Mouse (Mus musculus) neural tube, embryonic 10.5 days (tissue): ENCODE results near the gene Hist3h2a.

Source experiments
- DNase-seq: peaks from one replicate; pipeline ENCODE4 v3.0.0-alpha.2; 2017; ENCODE audit warnings: low spot score; ENCODE audit errors: extremely low spot score

Gene Hist3h2a

DNA sequence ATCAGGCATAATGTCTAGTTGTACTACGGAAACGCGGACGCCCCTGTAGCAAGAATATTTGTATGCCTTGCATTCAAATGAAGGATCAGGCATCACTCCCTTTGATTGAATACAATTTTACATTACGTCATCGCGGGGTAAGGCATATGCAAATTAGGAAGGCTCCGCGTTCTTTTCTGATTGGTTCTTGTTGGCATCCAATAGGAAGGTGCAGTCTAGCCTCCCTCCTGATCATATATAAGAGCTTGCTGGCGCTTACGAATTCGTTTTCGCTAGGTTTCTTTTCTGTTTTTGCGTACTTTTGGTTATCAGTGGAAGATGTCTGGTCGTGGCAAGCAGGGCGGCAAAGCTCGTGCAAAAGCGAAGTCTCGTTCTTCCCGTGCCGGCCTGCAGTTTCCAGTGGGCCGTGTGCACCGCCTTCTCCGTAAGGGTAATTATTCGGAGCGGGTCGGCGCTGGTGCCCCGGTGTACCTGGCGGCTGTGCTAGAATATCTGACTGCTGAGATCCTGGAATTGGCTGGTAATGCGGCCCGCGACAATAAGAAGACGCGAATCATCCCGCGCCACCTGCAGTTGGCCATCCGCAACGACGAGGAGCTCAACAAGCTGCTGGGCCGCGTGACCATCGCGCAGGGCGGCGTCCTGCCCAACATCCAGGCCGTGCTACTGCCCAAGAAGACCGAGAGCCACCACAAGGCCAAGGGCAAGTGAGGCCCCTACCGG is at the start of gene Hist3h2a, which contains the start of gene Trim17:
Gene Hist3h2a (plus strand): TSS at position 266 of the 723 bp plus-strand sequence.
Gene Trim17 (plus strand): TSS at position 266 of the 723 bp plus-strand sequence.
- peak; percentile 84 for DNase-seq

DNA sequence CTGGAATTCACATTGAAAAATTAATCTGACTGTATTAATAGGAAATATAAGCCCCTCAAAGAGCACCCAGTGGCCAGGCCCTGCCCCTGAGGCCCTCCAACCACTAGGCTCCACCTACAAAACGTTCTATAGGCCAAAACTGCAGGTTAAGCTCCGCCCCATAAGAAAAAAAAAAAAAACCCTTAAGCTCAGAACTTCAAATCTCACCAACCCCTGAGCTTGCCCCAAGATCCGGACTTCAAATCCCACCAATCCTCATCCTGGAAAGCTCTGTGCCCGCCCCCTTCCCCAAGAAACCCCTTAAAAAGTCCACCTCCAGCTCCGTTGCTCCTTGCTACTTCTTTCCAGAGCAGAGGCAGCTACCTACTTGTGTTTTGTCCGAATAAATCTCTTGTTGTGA is 49.6 kb upstream of the Hist3h2a start:
- no peak for DNase-seq

DNA sequence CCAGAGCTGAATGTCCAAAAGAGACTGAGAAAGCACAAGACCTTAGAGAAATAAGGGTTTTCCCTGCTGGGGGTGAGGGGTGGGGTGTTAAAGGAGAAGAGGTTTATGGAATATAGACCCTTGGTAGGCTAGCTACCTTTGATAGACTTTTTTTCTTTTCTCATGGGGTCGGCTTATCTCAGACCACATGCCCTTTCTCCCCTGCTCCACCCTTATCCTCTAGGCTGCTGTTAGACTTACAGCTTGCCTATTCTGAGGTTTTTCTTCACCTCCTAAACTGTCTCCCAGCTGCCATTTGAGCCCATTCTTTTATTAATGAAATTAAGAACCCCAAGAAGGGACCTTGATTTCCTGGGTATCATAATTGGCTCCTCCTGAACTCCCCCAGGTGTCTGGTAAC is 40.7 kb upstream of the Hist3h2a start:
- no peak for DNase-seq

DNA sequence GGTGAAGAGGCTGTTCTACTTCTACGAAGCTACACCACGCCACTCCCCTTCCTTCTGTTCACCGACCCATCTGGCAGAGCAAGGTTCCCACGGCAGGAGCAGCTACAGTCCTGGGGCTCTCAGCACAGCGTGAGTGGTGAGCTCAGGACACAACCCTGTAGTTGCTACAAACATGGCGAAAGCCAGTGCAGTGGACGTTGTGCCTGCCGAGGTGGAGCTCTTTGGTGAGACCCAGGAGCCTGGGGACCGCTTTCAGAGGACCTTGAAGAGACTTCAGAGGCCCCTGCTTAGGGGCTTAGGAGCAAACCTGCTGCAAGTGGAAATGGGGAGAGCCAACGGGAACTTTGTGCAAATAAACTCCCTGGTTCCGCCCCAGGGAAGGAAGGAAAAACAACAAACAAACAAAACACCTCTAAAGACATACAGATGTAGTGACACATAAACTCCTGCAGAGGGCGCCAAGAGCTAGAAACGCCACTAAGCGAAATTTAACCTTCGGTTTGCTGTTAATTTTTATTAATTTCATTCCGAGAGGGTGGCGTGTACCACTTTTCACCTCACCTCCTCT is 39.9 kb upstream of the Hist3h2a start:
- DNase-seq = peak; percentile 54

DNA sequence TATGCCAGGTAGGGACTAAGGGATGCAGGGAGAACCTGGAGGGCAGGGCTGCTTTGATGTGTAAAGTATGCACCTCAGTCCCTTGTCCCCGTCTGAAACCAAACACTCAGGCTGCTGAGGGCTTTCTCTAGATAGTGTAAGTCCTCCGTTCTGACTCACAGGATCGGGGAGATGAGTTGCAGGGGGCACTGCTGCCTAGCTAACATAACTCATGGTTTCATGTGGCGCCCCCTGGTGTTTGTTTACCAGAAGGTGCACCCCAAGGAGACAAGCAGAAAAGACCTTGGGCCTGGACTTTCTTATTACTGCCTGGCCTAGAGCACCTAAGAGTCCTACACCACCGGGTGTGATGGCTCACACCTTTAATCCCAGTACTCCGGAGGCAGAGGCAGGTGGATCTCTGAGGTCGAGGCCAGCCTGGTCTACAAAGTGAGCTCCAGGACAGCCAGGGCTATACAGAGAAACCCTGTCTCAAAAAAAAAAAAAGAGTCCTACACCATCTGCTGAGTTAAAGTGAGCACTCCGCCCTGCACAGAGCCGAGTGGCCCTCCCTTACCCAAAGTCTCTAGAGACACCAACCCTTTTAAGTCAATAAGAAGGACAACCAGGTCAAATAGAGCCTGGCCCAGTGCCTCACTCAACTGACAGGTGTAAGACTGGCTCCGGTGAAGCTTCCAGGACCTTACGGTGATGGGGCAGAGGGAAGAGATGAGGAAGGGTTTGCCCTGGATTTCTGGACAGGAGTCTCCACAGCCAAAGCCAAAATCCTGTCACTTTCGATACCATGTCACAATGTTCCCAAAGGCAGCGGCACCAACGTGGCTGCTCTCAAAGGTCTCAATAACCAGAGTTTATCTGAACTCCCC is 37.4 kb upstream of the Hist3h2a start:
- DNase-seq = peak; percentile 38

DNA sequence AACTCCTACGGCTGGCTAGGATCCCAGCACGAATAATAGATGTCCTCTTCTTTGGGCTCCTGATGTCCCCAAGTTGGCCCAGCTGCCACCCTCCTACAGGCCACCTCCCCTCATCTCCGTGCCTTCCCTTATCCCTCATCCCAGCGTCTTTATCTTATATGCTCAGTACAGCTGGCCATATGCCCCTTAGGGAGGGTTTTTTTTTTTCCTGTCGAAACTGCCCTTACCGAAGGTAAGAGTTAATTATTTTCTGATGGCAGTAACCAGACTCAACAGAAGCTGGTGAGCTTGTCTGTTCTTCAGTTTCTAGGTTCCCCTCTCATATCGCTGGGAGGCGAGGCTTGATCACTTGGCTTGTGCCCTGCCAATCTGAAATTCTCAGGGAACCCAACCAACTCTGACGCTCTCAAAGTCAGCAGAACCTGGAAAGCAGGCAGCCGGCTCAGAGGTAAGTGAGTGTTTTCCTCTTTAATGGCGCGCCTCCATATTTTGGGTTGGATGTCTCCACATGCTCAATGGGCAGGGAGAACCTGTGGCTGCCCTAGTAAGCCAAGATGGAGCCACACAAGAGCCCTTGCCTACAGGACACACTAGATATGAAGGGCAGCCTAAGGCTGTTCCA is 36.6 kb upstream of the Hist3h2a start, which contains the start of gene Btnl10:
Gene Btnl10 (plus strand): TSS at position 164 of the 622 bp plus-strand sequence.
- no peak for DNase-seq

DNA sequence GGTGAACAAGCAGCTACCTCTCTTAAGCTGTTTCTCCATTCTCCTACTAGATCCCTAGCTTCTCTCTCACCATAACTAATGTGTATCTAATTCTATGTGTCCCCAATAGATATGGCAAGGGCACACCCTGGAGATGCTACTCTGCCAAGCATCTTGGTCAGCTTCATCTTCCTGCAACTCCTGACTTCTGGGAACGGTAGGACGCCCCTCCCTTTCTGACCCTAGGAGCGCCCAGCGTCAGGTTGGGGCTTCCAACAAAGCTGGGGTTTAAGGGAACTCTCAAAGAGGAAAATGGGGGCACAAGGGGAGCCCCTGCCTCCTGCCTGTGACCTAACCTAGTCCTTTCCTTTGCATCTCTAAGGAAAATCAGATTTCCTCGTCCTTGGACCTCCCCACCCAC is 35.7 kb upstream of the Hist3h2a start:
- DNase-seq = no peak

DNA sequence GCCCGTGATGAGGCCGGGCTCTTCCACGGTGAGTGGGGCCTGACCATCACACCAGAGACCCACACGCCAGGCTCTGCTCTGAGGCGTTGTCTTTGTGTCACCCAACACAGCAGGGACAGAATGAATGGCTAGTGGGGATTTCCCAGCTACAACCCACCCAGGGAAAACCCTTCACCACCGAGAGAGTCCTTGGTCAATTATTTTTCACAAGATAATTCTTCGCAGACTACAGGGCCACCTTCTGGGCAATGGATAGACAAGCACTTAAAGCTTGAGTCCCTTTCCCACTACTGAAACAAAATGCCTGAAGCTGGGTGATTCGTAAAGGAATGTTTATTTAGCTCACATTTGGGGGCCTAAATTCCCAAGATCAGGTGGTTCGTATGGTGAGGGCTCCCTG is 32.1 kb upstream of the Hist3h2a start:
- DNase-seq = no peak

DNA sequence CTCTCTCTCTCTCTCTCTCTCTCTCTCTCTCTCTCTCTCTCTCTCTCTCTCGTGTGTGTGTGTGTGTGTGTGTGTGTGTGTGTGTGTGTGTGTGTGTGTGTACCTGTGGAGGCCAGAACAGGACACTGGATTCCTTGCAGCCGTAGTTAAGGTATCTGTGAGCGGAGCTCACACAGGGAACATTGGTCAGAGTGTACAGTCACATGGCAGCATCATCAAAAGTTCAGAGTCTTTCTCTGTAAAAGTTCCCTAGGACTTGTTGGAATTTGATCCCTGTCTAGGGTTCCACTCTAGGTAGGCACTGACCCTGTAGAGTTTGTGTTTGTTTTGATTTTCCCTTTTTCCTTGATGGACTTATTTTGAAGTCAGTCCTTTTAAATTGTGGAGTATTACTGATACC is 27.8 kb upstream of the Hist3h2a start:
- no peak for DNase-seq

DNA sequence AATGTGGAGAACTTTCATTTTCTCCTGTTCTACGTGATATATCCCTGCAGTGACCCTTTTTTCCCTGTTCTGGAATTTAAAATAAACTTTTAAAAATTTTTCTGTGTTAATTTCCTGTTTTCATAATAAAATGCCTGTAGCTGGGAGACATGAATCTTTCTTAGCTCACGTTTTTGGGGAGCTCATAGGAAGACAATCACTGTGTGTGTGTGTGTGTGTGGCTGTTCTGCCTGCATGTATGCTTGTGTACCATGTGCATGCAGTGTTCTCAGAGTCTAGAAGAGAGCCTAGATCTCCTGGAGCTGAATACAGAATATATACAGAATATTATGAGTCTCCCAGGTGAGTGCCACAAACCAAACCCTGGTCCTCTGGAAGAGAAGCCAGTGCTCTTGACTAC is 27.4 kb upstream of the Hist3h2a start:
- no peak for DNase-seq

DNA sequence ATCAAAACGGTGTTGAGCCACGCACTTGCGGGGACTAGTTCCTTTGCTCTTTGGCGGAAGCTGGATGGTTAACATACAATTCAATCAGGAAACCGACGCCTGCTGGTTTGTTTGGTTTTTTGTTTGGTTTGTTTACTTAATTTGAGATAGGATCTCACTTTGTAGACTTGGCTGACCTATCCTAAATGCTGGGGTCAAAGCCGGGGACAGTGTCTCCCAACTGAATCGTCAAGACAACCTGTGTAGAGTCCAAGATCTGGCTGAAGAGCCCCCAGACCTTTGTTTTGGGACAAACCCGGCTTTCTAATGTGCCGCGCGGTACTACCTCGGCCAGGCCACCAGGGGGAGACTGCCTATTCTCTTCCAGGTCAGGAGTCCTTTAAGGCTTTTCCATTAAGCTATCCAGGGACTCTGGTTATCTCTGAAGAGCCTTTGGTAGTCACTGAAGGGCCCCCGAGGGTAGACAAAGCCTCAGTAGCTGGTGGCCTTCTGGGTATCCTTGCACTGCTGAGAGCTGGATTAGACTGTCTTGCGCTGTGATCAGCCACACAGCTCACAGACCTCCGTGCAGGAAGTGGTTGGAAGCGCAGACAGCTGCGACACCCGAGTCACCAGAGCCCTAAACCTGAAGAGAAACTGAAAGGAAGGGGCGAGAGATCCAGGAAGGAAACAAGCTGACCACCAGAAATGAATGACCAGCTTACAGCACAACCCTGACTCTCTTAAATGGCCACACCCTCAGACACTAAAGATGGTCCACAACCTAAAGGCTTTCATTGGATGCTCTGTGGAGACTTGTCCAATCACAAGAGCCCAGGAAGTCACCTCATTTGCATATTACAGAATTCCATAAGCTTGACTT is 26.5 kb upstream of the Hist3h2a start:
- peak; percentile 83 for DNase-seq

DNA sequence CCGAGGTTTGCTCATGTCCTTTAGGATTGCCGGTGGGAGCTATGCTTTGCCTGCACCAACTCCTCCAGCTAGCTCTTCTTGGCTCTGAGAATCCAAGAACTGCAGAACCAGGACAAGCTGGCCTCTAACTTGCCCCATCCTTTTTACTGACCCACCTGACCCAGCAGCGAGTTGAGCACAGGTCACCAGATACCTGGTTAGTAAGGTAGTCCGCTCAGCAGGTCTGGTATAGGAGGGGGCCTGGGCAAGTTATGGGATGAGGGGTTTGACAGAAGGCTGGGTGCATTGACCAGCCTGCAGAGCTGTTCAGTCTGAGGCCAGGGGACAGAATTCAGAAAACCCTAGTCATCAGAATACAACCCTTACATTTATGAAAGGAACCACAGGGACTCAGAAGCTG is 25.4 kb upstream of the Hist3h2a start:
- DNase-seq = no peak

DNA sequence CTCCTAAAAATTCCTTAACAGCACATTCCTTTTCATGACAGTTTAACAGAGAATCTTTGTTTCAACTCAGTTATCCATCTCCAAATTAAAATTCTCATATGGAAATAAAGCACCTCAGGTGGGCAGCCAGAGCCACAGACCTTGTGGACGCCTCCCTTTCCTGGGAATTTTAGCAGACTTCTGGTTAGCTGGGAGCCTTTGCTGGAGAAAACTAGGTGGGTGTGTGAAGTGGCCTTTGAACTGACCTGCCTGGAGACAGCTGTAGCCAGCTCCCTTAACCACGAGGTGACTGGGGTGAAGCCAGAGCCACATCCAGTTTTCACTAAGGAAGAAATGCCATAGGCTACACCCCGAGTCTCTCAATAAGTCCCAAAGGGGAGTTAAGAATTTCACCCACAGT is 24.8 kb upstream of the Hist3h2a start:
- DNase-seq = no peak

DNA sequence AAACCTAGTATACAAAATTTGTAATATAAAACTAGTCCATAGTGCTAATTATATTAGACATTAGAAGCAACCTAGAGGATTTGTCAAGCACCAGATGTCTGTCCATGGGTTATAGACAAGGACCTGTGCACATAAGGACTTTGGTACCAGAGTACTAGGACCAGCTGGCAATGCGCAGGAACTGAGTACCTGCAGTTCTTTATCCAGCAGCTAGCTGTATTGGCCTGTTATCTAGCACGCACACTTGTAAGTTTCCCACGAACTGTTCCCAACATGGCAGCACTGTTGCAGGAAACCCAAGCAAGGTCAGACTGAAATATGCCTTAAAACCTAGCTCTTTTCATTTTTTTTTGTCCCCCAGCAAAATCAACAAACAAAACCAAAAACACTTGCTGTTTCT is 24.2 kb upstream of the Hist3h2a start:
- no peak for DNase-seq

DNA sequence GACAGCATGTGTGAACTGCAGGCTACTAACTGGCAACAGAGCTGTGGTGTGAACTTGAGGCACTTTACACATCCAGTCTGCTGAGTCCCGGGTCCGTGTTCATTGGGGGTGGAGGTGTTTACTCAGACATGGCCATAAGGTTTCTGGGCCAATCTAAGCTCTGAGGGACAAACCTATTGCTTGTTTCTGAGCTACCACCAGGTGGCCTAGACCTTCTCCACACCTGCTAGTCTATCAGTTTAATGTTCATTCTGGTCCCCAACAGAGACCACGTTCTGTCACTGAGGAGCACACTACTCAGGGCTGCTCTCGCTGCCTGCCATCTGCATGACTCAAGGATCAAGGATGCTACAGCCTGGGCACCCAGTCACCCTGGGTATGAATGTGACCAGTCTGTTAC is 22.9 kb upstream of the Hist3h2a start:
- no peak for DNase-seq

DNA sequence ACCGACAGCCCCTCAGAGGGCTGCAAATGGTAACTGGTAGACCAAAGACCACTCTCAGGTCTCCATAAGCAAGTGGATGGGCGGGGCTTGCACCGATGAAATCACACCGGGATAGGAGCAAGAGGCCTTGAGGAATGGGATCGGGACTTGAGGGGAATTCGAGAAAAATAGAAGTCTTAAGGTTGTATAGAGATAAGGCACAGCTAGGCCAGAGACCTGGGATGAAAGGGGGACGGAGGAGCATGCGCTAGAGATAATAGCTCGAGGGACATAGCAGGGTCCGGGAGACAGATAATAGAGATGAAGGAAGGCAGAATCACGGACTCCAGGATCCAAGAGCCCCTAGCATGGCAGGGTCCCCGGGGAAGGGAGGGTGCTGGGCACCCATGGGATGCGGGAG is 16.6 kb upstream of the Hist3h2a start:
- DNase-seq = peak; percentile 44

DNA sequence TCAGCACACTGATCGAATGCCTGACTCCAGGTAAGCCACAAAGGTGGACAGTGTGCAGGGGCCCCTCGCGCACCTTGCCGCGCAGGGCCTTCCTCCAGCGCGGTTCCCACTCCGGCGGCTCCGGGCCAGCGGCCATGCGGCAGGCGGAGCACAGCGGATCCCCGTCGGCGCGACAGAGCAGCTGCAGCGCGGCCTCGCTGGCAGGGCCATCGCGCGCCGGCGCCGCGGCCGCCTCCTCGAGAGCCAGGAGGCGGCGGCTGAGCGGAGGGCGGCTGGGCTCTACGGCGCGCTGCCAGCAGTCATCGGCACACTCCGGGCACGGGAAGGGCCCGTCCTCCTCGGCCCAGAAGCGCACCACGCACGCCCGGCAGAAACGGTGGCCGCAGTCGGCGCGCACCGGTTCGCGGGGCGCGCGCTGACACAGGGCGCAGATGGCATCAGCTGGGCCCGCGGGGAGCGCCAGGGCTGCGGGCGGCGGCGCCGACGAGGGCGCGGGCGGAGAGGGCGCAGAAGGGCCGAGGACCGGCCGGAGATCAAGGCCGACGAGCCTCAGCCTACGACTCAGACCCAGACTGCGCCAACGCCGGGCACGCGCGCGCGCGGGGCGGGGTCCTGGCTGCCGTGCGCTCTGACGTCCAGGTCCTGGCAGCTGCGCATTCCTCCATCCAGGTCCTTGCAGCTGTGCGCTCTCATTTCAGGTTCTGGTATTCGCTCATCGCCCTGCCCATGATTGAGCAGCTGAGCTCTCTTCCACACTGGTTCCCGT is 16.0 kb upstream of the Hist3h2a start, which contains the start of gene Rnf187:
Gene Rnf187 (minus strand): TSS at position 595 of the 766 bp plus-strand sequence.
- peak; percentile 90 for DNase-seq

DNA sequence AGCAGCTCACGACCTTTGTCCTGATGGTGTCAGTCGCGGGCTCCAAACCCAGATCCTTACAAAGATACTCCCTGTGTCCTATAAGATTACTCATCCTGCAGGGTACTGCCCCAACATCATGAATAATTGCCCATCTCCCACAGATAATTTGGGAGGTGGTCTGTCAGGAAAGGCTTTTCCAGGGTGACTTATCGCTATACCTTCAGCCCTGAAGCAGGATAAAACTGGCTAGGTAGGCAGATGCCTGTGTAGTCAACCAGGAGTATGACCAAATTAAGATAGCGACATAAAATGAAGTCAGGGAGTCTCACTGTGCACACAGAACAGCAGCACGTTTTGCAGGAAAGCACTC is 15.4 kb upstream of the Hist3h2a start:
- DNase-seq = no peak

DNA sequence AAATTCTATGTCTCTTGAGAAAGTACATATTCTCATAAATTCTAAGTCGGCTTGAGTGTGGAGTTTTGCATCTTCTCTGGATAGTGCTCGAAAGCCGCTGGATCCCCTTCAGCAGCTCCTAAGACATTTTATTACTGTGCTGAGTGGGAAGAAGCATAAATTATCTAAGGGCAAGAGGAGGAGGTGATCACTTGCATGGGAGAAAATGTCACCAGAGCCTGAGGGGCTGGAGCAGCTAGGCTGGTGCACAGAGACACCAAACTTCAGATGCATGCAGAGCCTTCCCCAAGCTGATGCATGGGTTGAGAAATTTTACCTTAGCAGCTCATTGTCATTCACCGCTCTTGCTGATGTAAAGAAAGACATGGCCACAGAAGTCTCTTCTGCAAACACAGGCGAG is 10.3 kb upstream of the Hist3h2a start:
- DNase-seq = no peak

DNA sequence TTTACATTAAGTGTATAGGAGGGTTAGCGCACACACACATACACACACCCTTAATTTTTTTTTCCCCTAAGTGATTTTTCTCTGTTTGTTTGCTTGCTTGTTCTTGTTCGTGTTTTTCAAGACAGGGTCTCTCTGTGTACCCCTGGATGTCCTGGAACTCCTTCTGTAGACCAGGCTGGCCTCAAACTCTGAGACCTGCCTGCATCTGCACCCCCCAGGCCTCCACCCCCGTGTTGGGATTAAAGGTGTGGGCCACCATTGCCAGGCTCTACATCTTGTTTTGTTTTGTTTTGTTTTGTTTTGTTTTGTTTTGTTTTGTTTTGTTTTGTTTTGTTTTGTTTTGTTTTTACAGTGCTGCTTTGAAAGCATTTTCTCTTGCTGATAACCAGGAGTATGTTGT is 7.2 kb upstream of the Hist3h2a start:
- no peak for DNase-seq
